Mouse (Mus musculus): ENCODE data around the gene BC035044.

GRCm38 (mm10) chr6:128835571-128835970 lies 55.4 kb downstream of the BC035044 start:
- TF ChIP-seq CTCF (IDR thresholded peaks at IDR 0.05; ENCODE audit: low read depth) (no peak), EP300 (optimal IDR thresholded peaks at IDR 0.05) (no peak)

All from stomach, postnatal 0 days (tissue).